Mouse (Mus musculus): ENCODE results near the gene Ankrd53. TPM values are rescaled to one million over a fixed set of nuclear protein-coding genes. Genes with fewer than 3 reads are reported as not detected.

Gene Ankrd53
- polyA plus RNA-seq, 1 experiment from 2014 or later, result not detected

- H3K4me1 ChIP-seq (replicated peaks; ENCODE audit: control insufficient read depth, insufficient read depth), result 0 out of 2 replicates have a peak, but pooled peaks cover 3% of the 10 kb centered on the region
Observed at GRCm38 (mm10) chr6:83774126-83774525, 11.7 kb downstream of the Ankrd53 start.

GRCm38 (mm10) chr6:83774781-83775563, 12.5 kb downstream of the Ankrd53 start:
- Histone ChIP-seq H3K4me1 (replicated peaks; ENCODE audit: control insufficient read depth, insufficient read depth) (0 out of 2 replicates have a peak, but pooled peaks cover 3% of the 10 kb centered on the region), H3K4me2 (replicated peaks; ENCODE audit: low read depth) (peak overlapping the region; percentile 78), H3K9ac (ENCODE audit: low read length) (peak overlapping the region; percentile 94), H3K36me3 (ENCODE audit: control insufficient read depth, insufficient read depth, low read length) (peaks cover 3% of the 10 kb centered on the region), H3K4me3 (ENCODE audit: low read depth, low read length) (peak overlapping the region; percentile 94), H3K27me3 (ENCODE audit: control insufficient read depth, insufficient read depth, low read length) (no peaks in the 10 kb centered on the region), H3K27ac (replicated peaks) (peak overlapping the region; percentile 91), H3K9me3 (ENCODE audit: control insufficient read depth, low read length) (no peaks in the 10 kb centered on the region)
- ATAC-seq (ENCODE audit: low FRiP score, low TSS enrichment) (peak; percentile 6), DNase-seq (ENCODE audit: low spot score) (no peak)
- TF ChIP-seq CTCF (IDR thresholded peaks at IDR 0.05; ENCODE audit: low read depth) (no peak), EP300 (optimal IDR thresholded peaks at IDR 0.05) (no peak)
- under 1% methylated on average over 14 of the region's 14 CpGs for WGBS

More at GRCm38 (mm10) chr6:83774126-83774525, 11.7 kb downstream of the Ankrd53 start:
- H3K9me3 ChIP-seq (ENCODE audit: control insufficient read depth, low read length), result no peaks in the 10 kb centered on the region
- 0 out of 2 replicates have a peak overlapping the region, but pooled peaks have one; percentile 94 for H3K9ac ChIP-seq (ENCODE audit: low read length)
- peak overlapping the region; percentile 94; the same call in 1 of the 2 replicates for H3K4me3 ChIP-seq (ENCODE audit: low read depth, low read length)
- no peak overlapping the region for H3K27ac ChIP-seq (replicated peaks)
- no peaks in the 10 kb centered on the region for H3K27me3 ChIP-seq (ENCODE audit: control insufficient read depth, insufficient read depth, low read length)
- TF ChIP-seq CTCF (IDR thresholded peaks at IDR 0.05; ENCODE audit: low read depth) (no peak), EP300 (optimal IDR thresholded peaks at IDR 0.05) (no peak)
- no peak for DNase-seq (ENCODE audit: low spot score)
- H3K36me3 ChIP-seq (ENCODE audit: control insufficient read depth, insufficient read depth, low read length), result peaks cover 11% of the 10 kb centered on the region
- 42% methylated on average over 8 of the region's 9 CpGs for WGBS
- ATAC-seq (ENCODE audit: low FRiP score, low TSS enrichment), result no peak
- peak overlapping the region; percentile 78 for H3K4me2 ChIP-seq (replicated peaks; ENCODE audit: low read depth)

DNA sequence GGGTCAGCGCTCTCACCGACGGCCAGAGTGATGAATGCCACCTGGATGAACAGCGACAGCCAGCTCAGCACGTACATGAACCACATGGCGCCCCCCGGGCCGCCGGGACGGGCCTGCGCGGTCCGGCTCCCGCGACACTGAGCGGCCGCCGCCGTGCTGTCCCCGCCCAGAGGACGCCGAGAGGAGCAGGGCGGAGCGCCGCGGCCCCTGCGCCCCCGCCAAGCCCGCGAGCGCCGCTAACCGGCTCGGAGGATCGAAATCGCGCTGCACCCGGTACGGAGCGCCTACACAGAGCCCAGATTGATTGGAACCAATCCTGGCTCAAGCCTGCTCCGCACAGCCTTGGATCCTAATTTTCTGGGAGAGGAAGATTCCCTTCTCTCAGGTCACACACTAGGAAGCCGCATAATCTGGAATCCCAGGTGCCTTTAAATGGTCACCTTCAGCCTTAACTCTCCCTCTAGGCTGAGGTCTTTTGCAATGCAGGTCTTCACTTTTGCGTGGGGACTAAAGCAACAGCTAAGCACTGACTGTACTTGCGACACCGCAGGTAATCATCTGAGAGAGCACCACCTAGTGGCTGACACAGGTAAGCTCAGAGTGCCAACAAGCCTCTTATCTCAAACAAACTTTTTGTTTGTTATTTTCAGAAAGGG, 13.3 kb downstream of the Ankrd53 start, which contains the start of gene Tex261:
Gene Tex261, minus strand, starts transcription at position 176 of the 656 bp plus-strand sequence.
- H3K9me3 ChIP-seq (ENCODE audit: control insufficient read depth, low read length), result no peaks in the 10 kb centered on the region
- H3K4me1 ChIP-seq (replicated peaks; ENCODE audit: control insufficient read depth, insufficient read depth), result 0 out of 2 replicates have a peak, but pooled peaks cover 3% of the 10 kb centered on the region
- DNase-seq (ENCODE audit: low spot score), result peak; percentile 91
- peak within 1 kb of the TSS; percentile 94 for H3K9ac ChIP-seq (ENCODE audit: low read length)
- H3K27ac ChIP-seq (replicated peaks), result peak within 1 kb of the TSS; percentile 91
- ATAC-seq (ENCODE audit: low FRiP score, low TSS enrichment), result peak; percentile 97
- no peaks in the 10 kb centered on the region for H3K27me3 ChIP-seq (ENCODE audit: control insufficient read depth, insufficient read depth, low read length)
- WGBS, result under 1% methylated on average over 45 of the region's 45 CpGs
- TF ChIP-seq CTCF (IDR thresholded peaks at IDR 0.05; ENCODE audit: low read depth), result peak; percentile 79
- no peak for TF ChIP-seq EP300 (optimal IDR thresholded peaks at IDR 0.05)
- peak within 1 kb of the TSS; percentile 78 for H3K4me2 ChIP-seq (replicated peaks; ENCODE audit: low read depth)
- H3K36me3 ChIP-seq (ENCODE audit: control insufficient read depth, insufficient read depth, low read length), result peaks cover 3% of the 10 kb centered on the region; the same call in 1 of the 2 replicates
- peak within 1 kb of the TSS; percentile 94 for H3K4me3 ChIP-seq (ENCODE audit: low read depth, low read length)

DNA sequence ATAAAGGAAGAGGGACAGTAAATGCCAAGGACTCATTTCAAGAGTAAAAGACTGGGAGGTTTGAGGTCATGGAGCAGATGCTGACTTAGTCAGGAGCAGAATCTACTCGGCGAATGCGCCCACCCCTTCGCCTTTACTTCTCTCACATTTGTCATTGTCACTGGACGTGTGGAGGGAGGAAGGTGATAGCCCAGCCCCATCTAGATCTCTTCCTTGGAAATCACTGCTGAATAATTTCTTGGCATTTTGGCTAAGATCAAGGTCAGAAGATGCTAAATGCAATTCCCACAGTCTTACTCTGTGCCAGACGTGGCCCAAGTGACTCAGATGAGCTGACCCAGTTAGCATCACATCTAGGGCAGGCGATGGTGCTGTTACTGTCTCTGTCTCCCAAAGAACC, 15.9 kb downstream of the Ankrd53 start:
- Histone ChIP-seq H3K27ac (replicated peaks) (no peak overlapping the region), H3K4me1 (replicated peaks; ENCODE audit: control insufficient read depth, insufficient read depth) (0 out of 2 replicates have a peak, but pooled peaks cover 3% of the 10 kb centered on the region), H3K27me3 (ENCODE audit: control insufficient read depth, insufficient read depth, low read length) (no peaks in the 10 kb centered on the region), H3K9ac (ENCODE audit: low read length) (no peak overlapping the region), H3K4me3 (ENCODE audit: low read depth, low read length) (no peak overlapping the region), H3K4me2 (replicated peaks; ENCODE audit: low read depth) (no peak overlapping the region), H3K9me3 (ENCODE audit: control insufficient read depth, low read length) (no peaks in the 10 kb centered on the region), H3K36me3 (ENCODE audit: control insufficient read depth, insufficient read depth, low read length) (no peaks in the 10 kb centered on the region)
- ATAC-seq (ENCODE audit: low FRiP score, low TSS enrichment) (no peak), DNase-seq (ENCODE audit: low spot score) (no peak)
- 75% methylated on average over 7 of the region's 7 CpGs for WGBS
- TF ChIP-seq EP300 (optimal IDR thresholded peaks at IDR 0.05) (no peak), CTCF (IDR thresholded peaks at IDR 0.05; ENCODE audit: low read depth) (no peak)

DNA sequence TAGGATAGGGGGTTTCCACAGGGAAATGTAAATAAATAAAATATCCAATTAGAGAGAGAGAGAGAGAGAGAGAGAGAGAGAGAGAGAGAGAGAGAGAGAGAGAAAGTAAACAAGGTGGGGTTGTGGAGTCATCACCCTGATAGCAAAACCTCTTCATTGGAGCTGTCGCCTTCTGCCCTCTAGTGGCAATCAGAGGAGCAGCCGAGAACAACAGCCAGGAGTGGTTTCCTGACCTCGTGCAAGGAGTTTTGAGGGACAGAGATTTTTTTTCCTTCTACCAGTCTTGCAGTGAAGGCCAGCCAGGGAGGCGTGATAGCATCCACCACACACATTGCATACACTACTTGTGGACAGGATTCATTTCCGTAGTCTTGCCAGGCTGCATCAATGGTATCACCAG, 16.6 kb downstream of the Ankrd53 start:
- TF ChIP-seq CTCF (IDR thresholded peaks at IDR 0.05; ENCODE audit: low read depth) (peak; percentile 90), EP300 (optimal IDR thresholded peaks at IDR 0.05) (no peak)
- no peak overlapping the region for H3K4me3 ChIP-seq (ENCODE audit: low read depth, low read length)
- H3K4me2 ChIP-seq (replicated peaks; ENCODE audit: low read depth), result no peak overlapping the region
- H3K4me1 ChIP-seq (replicated peaks; ENCODE audit: control insufficient read depth, insufficient read depth), result 0 out of 2 replicates have a peak, but pooled peaks cover 3% of the 10 kb centered on the region
- H3K9me3 ChIP-seq (ENCODE audit: control insufficient read depth, low read length), result no peaks in the 10 kb centered on the region
- no peak for ATAC-seq (ENCODE audit: low FRiP score, low TSS enrichment)
- no peaks in the 10 kb centered on the region for H3K27me3 ChIP-seq (ENCODE audit: control insufficient read depth, insufficient read depth, low read length)
- WGBS, result 7% methylated on average over 5 of the region's 5 CpGs
- DNase-seq (ENCODE audit: low spot score), result peak; percentile 55
- H3K27ac ChIP-seq (replicated peaks), result no peak overlapping the region
- H3K9ac ChIP-seq (ENCODE audit: low read length), result no peak overlapping the region
- no peaks in the 10 kb centered on the region for H3K36me3 ChIP-seq (ENCODE audit: control insufficient read depth, insufficient read depth, low read length)
